Mouse (Mus musculus) bone marrow, adult 2 months (tissue): ENCODE data around the gene LTO1.

Experiments
- CTCF ChIP-seq: fragments of 200-500 bp; IDR thresholded peaks from 2 replicates; pipeline ENCODE4 v1.5.1; 2011; ENCODE audit warnings: low read length, control low read depth; ENCODE audit not compliant: control insufficient read depth, insufficient read depth
- POLR2A ChIP-seq: fragments of 200-500 bp; IDR thresholded peaks from 2 replicates; pipeline ENCODE4 v1.6.1; 2011; ENCODE audit warnings: low read depth, mild to moderate bottlenecking, control low read depth, low read length, borderline replicate concordance; ENCODE audit not compliant: control insufficient read depth

- TF ChIP-seq POLR2A (no peak), CTCF (no peak)
Measured at GRCm38 (mm10) chr7:144938661-144939343, 23.9 kb downstream of the LTO1 start.
